Mouse (Mus musculus): ENCODE data around the gene Cdh23.

Cdh23 gene

DNA sequence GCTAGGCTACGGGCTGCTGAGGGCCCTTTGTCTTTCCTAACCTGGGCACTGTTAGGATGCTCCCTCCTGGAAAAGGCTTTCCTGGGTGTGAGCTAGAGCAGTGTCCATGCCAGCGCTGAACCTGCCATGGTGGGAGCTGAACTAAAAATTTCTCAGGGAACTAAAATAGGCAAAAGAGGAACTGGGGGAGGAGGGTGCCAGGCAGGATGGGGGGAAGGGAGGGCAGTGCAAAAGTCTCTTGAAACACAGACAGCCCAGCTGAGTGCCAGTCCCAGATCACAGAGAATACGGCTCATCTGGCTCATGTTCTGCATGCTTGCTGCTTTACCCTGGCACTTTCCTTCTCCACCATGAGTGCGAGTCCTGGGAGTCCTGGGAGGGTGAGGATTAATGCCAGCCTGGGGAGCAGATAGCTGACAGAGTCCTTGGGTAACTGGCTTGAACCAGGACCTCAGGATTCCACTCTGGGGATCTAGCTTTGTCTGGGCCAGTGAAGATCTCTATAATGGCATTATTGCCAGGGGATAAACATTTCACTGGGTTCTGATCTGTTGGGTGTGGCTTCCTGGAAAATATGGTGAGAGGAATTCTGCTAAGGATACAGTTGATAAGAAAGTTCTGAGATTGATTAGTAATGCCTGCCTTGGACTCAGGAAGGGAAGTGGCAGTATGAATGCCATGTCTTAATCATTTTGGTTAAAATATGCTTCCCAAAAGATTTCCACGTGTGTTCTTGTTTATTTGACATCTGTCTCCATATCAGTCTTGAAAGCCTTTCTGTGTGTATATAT, 324.5 kb downstream of the Cdh23 start:
- no peak for DNase-seq (ENCODE audit: extremely low read depth, insufficient read length, low spot score)

- no peak for DNase-seq (ENCODE audit: extremely low read depth, insufficient read length, low spot score)
Measured at GRCm38 (mm10) chr10:60370601-60371061, 325.7 kb downstream of the Cdh23 start.

DNA sequence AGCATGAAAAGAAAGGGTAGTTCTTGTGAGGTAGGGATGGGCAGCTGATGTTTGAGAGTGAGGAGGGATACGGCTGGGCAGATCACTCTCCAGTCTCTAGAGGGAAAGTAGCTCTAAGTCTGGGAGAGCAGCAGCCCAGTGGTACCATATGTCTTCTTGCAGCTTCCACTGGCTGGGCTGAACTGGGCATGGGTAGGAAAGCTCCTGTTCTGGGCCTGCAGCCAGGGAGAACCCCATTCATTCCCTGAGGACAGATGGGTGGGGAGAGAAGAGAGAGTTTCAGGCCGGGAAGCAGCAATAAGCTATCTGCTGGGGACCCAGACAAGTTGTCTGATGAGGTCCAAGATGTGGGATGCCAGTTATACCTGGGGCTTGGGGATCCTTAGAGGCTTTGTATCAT, 326.2 kb downstream of the Cdh23 start:
- no peak for DNase-seq (ENCODE audit: extremely low read depth, insufficient read length, low spot score)

DNA sequence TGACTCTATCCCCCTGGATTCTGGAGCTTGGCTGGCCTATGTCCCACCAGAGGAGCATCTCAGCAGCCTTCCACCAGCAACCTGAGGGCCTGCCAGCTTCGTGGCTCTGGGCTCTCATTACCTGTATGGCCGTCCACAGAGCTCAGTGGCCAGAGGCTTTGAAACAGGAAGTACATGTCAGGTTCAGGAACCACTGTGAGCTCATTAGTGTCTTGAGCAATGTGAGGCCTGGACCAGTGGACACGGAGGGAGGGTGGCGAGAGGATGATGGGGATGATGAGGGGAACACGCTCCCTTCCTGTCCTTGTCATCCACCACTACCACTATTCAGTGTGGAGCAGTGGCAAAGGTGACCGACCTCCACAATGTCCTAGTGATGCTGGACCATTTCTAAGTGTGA, 326.9 kb downstream of the Cdh23 start:
- no peak for DNase-seq (ENCODE audit: extremely low read depth, insufficient read length, low spot score)

DNA sequence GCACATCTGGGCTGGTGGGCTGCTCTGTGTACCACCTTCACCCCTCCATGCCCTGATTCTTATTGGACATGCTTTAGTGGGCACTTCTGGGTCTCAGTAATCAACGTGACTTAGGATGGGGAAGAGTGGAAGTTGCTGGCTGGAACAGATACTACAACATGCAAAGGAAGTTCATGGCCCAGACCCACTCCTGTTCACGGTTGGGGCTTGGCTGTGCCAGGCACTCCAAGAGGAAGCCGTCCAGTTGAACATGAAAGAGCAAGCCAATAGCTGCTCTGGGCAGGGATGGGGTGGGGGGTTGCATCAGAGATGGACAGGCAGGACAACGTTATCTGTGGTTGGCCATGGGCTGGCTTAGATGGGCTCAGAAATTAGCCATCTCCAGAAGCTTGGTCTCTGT, 328.4 kb downstream of the Cdh23 start:
- DNase-seq (ENCODE audit: extremely low read depth, insufficient read length, low spot score): no peak

DNA sequence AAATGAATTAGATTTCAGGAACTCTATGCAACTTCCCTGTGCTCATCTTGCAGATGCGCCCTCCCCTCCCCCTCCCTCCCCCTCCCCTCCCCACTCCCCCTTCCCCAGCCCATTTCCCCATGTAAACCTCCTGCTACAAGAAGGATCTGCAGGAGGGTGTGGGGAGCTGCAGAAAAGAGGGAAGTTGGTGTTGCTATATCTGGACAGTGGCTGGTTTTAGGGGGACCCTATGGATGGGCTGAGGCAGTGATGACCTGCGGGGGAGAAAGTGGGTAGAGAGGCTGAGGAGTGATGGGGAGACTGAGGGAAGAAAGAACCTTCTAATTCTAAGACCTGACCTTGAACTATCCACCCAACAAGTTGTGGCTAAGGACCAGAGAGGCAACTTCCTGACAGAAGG, 329.1 kb downstream of the Cdh23 start:
- no peak for DNase-seq (ENCODE audit: extremely low read depth, insufficient read length, low spot score)

DNA sequence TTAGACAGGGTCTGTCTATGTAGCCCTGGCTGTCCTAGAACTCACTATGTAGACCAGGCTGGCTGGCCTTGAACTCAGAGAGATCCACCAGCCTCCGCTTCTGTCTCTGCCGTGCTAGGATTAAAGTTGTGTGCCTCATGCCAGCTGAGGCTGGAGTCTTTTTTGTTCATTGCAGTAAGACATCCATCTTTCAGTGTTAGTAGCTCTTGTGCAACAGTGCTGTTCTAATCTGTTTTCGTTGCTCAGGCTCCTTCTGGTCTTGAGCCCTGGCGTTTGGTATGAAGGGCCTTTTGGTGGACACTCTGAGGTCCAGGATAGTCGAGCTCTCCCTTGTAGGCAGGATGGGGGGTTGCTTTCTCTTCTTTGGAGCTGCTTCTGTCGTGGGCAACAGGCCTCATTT, 332.9 kb downstream of the Cdh23 start:
- DNase-seq (ENCODE audit: extremely low read depth, insufficient read length, low spot score): no peak

GRCm38 (mm10) chr10:60362310-60362628, 334.0 kb downstream of the Cdh23 start:
- DNase-seq (ENCODE audit: extremely low read depth, insufficient read length, low spot score): no peak

DNA sequence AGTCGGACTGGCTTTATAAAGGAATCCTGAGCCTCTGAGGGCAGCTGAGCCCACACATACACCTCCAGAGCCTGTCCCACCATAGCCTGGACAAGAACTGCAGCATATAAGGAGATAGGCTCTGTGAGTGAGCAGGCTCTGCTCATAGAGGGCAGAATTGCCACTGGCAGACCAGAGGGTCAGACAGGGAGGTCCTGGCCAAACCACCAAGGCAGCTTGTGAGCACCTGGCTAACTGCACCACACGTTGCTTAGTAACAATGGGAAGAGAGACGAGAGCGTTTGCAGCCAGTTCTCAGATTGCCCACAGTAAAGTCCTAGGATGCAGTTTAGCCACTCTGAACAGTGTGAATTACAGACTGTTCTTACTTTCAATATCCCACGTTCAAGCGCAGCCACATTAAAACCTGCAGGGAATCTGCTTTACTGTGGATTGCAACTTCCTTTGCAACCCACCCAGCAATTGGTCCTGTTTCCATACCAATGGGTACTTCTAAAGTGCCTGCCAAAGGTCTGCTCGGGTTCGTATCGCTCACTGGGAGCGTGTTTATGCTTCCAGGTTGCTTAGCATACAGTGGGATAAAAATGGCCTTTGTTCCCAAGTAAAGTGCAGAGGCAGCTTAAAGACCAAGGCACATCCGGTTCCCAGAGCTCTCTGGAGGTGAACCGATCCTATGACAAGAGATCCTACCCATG, 334.5 kb downstream of the Cdh23 start:
- DNase-seq (ENCODE audit: extremely low read depth, insufficient read length, low spot score): no peak

GRCm38 (mm10) chr10:60358776-60359175, 337.5 kb downstream of the Cdh23 start:
- no peak for DNase-seq (ENCODE audit: extremely low read depth, insufficient read length, low spot score)

- DNase-seq (ENCODE audit: extremely low read depth, insufficient read length, low spot score): no peak
Measured at GRCm38 (mm10) chr10:60357901-60358300, 338.4 kb downstream of the Cdh23 start.

DNA sequence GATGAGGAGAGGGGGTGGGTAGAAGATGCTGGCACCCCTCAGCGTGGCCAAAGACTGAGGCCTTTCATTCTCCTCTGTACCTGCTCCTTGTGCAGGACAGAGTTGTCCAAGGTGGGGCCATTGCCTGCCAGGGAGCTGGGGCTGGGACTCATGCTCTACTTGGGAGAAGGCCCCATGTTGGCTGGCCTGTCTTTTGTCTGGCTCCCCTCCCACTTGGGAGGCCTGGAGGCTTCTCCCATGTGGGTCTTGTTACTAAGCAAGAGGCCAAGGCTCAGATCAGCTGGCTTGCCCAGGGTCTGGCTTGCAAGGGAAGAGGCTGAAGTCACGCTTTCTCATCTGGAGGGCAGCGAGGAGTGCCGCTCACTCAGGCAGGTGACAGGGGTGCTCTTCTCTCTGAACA, 338.8 kb downstream of the Cdh23 start:
- no peak for DNase-seq (ENCODE audit: extremely low read depth, insufficient read length, low spot score)

GRCm38 (mm10) chr10:60354881-60355677, 341.2 kb downstream of the Cdh23 start:
- peak; percentile 83 for DNase-seq (ENCODE audit: extremely low read depth, insufficient read length, low spot score)

GRCm38 (mm10) chr10:60354003-60354325, 342.3 kb downstream of the Cdh23 start:
- no peak for DNase-seq (ENCODE audit: extremely low read depth, insufficient read length, low spot score)

GRCm38 (mm10) chr10:60353241-60354002, 342.9 kb downstream of the Cdh23 start:
- DNase-seq (ENCODE audit: extremely low read depth, insufficient read length, low spot score): no peak

GRCm38 (mm10) chr10:60351761-60352455, 344.4 kb downstream of the Cdh23 start:
- DNase-seq (ENCODE audit: extremely low read depth, insufficient read length, low spot score): peak; percentile 65

DNA sequence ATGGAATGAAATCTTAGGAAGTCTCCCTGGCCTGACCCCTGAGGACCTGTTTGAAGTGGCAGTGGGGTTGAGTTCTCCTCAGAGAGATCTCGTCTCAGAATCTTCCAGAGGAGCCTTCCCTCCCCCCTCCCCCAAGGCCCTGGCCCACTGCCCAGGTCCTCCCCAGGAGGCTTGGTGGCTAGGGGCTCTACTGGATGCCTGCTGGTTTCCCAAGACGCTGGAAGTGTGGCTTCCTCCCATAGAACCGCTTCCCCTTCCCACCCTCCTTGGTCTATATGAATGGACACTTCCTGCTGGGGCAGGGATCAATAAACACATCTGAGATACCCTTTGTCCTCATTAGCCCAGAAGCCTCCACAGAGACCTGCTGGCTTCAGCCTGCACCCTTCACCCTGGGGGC, 345.0 kb downstream of the Cdh23 start:
- peak; percentile 42 for DNase-seq (ENCODE audit: extremely low read depth, insufficient read length, low spot score)

GRCm38 (mm10) chr10:60350805-60351167, 345.5 kb downstream of the Cdh23 start:
- peak; percentile 78 for DNase-seq (ENCODE audit: extremely low read depth, insufficient read length, low spot score)

GRCm38 (mm10) chr10:60350077-60350804, 346.0 kb downstream of the Cdh23 start:
- DNase-seq (ENCODE audit: extremely low read depth, insufficient read length, low spot score): no peak

- no peak for DNase-seq (ENCODE audit: extremely low read depth, insufficient read length, low spot score)
Measured at GRCm38 (mm10) chr10:60349644-60350043, 346.6 kb downstream of the Cdh23 start.
